Mouse (Mus musculus): ENCODE measurements around the gene Ugt1a8. TPM values are rescaled to one million over a fixed set of nuclear protein-coding genes. Genes with fewer than 3 reads are reported as not detected.

Ugt1a8 gene
- polyA plus RNA-seq, 1 experiment = not detected

GRCm38 (mm10) chr1:88211812-88212211 lies 124.2 kb downstream of the Ugt1a8 start, which contains the start of gene Ugt1a1:
Gene Ugt1a1, plus strand, starts transcription at chr1:88211959.
- WGBS = 67% methylated on average over 8 of the region's 8 CpGs
- Histone ChIP-seq H3K27ac (ENCODE audit: insufficient read depth, low read depth, low read length) (no peak within 1 kb of the TSS), H3K4me1 (ENCODE audit: control insufficient read depth, insufficient read depth, low read length) (no peaks in the 10 kb centered on the region)

GRCm38 (mm10) chr1:88212341-88213045 lies 124.9 kb downstream of the Ugt1a8 start:
- no peaks in the 10 kb centered on the region for H3K4me1 ChIP-seq (ENCODE audit: control insufficient read depth, insufficient read depth, low read length)
- no peak overlapping the region for H3K27ac ChIP-seq (ENCODE audit: insufficient read depth, low read depth, low read length)
- no peak for TF ChIP-seq POLR2A (IDR thresholded peaks at IDR 0.05; ENCODE audit: insufficient read depth, low read depth, low read length)
- no peak for TF ChIP-seq CTCF (IDR thresholded peaks at IDR 0.05; ENCODE audit: insufficient read depth, low read depth, low read length)
- 63% methylated on average over 8 of the region's 8 CpGs for WGBS
- H3K4me3 ChIP-seq (ENCODE audit: insufficient read depth, low read depth, low read length) = no peak overlapping the region

More at GRCm38 (mm10) chr1:88211812-88212211, 124.2 kb downstream of the Ugt1a8 start, which contains the start of gene Ugt1a1:
- H3K4me3 ChIP-seq (ENCODE audit: insufficient read depth, low read depth, low read length) = no peak within 1 kb of the TSS
- no peak for TF ChIP-seq POLR2A (IDR thresholded peaks at IDR 0.05; ENCODE audit: insufficient read depth, low read depth, low read length)
- TF ChIP-seq CTCF (IDR thresholded peaks at IDR 0.05; ENCODE audit: insufficient read depth, low read depth, low read length) = no peak

GRCm38 (mm10) chr1:88213061-88213460 lies 125.4 kb downstream of the Ugt1a8 start:
- WGBS = 77% methylated on average over 1 of the region's 1 CpGs
- no peak overlapping the region for H3K4me3 ChIP-seq (ENCODE audit: insufficient read depth, low read depth, low read length)
- H3K4me1 ChIP-seq (ENCODE audit: control insufficient read depth, insufficient read depth, low read length) = no peaks in the 10 kb centered on the region
- H3K27ac ChIP-seq (ENCODE audit: insufficient read depth, low read depth, low read length) = no peak overlapping the region
- TF ChIP-seq POLR2A (IDR thresholded peaks at IDR 0.05; ENCODE audit: insufficient read depth, low read depth, low read length) = no peak
- TF ChIP-seq CTCF (IDR thresholded peaks at IDR 0.05; ENCODE audit: insufficient read depth, low read depth, low read length) = no peak

- WGBS = 76% methylated on average over 2 of the region's 2 CpGs
- no peak overlapping the region for H3K27ac ChIP-seq (ENCODE audit: insufficient read depth, low read depth, low read length)
- no peaks in the 10 kb centered on the region for H3K4me1 ChIP-seq (ENCODE audit: control insufficient read depth, insufficient read depth, low read length)
- H3K4me3 ChIP-seq (ENCODE audit: insufficient read depth, low read depth, low read length) = no peak overlapping the region
- TF ChIP-seq POLR2A (IDR thresholded peaks at IDR 0.05; ENCODE audit: insufficient read depth, low read depth, low read length) (no peak), CTCF (IDR thresholded peaks at IDR 0.05; ENCODE audit: insufficient read depth, low read depth, low read length) (no peak)
Measured at GRCm38 (mm10) chr1:88213766-88214461, 126.3 kb downstream of the Ugt1a8 start.

GRCm38 (mm10) chr1:88214462-88214952 lies 126.9 kb downstream of the Ugt1a8 start:
- H3K4me1 ChIP-seq (ENCODE audit: control insufficient read depth, insufficient read depth, low read length) = no peaks in the 10 kb centered on the region
- WGBS = 76% methylated on average over 2 of the region's 2 CpGs
- H3K4me3 ChIP-seq (ENCODE audit: insufficient read depth, low read depth, low read length) = no peak overlapping the region
- TF ChIP-seq CTCF (IDR thresholded peaks at IDR 0.05; ENCODE audit: insufficient read depth, low read depth, low read length) (no peak), POLR2A (IDR thresholded peaks at IDR 0.05; ENCODE audit: insufficient read depth, low read depth, low read length) (no peak)
- no peak overlapping the region for H3K27ac ChIP-seq (ENCODE audit: insufficient read depth, low read depth, low read length)

GRCm38 (mm10) chr1:88215466-88216380 lies 128.1 kb downstream of the Ugt1a8 start:
- Histone ChIP-seq H3K4me3 (ENCODE audit: insufficient read depth, low read depth, low read length) (no peak overlapping the region), H3K4me1 (ENCODE audit: control insufficient read depth, insufficient read depth, low read length) (no peaks in the 10 kb centered on the region), H3K27ac (ENCODE audit: insufficient read depth, low read depth, low read length) (no peak overlapping the region)
- 72% methylated on average over 10 of the region's 10 CpGs for WGBS
- TF ChIP-seq CTCF (IDR thresholded peaks at IDR 0.05; ENCODE audit: insufficient read depth, low read depth, low read length) (no peak), POLR2A (IDR thresholded peaks at IDR 0.05; ENCODE audit: insufficient read depth, low read depth, low read length) (no peak)

- no peak overlapping the region for H3K27ac ChIP-seq (ENCODE audit: insufficient read depth, low read depth, low read length)
- no peak overlapping the region for H3K4me3 ChIP-seq (ENCODE audit: insufficient read depth, low read depth, low read length)
- TF ChIP-seq POLR2A (IDR thresholded peaks at IDR 0.05; ENCODE audit: insufficient read depth, low read depth, low read length) (no peak), CTCF (IDR thresholded peaks at IDR 0.05; ENCODE audit: insufficient read depth, low read depth, low read length) (no peak)
- WGBS = 61% methylated on average over 2 of the region's 2 CpGs
- no peaks in the 10 kb centered on the region for H3K4me1 ChIP-seq (ENCODE audit: control insufficient read depth, insufficient read depth, low read length)
Measured at GRCm38 (mm10) chr1:88216551-88216950, 128.9 kb downstream of the Ugt1a8 start.

GRCm38 (mm10) chr1:88217144-88217543 lies 129.5 kb downstream of the Ugt1a8 start:
- Histone ChIP-seq H3K4me1 (ENCODE audit: control insufficient read depth, insufficient read depth, low read length) (no peaks in the 10 kb centered on the region), H3K4me3 (ENCODE audit: insufficient read depth, low read depth, low read length) (no peak overlapping the region), H3K27ac (ENCODE audit: insufficient read depth, low read depth, low read length) (no peak overlapping the region)
- 59% methylated on average over 2 of the region's 2 CpGs for WGBS
- TF ChIP-seq POLR2A (IDR thresholded peaks at IDR 0.05; ENCODE audit: insufficient read depth, low read depth, low read length) (no peak), CTCF (IDR thresholded peaks at IDR 0.05; ENCODE audit: insufficient read depth, low read depth, low read length) (no peak)

Measured in olfactory bulb, adult 2 months (tissue).